Mouse (Mus musculus): ENCODE results near the gene Paf1. TPM values are rescaled to one million over a fixed set of nuclear protein-coding genes. Genes with fewer than 3 reads are reported as not detected.

The Paf1 gene
- polyA plus RNA-seq (2012; rRNA removed; ENCODE audit: low replicate concordance), result 75.4 and 88.0 TPM in 2 replicates

GRCm38 (mm10) chr7:28392429-28393271 is at the start of gene Paf1, which contains the start of gene Med29:
Paf1 (plus strand) TSS chr7:28392951.
Med29 (minus strand) TSS chr7:28392708.

GRCm38 (mm10) chr7:28350155-28350883 is 42.4 kb upstream of the Paf1 start, which contains the start of gene Rps16:
Rps16 (plus strand) TSS chr7:28350652.

GRCm38 (mm10) chr7:28372251-28373108 is 20.3 kb upstream of the Paf1 start, which contains the start of gene Plekhg2:
Plekhg2 (minus strand) TSS chr7:28372599.

GRCm38 (mm10) chr7:28380237-28381016 is 12.3 kb upstream of the Paf1 start, which contains the start of gene Zfp36:
Zfp36 (minus strand) TSS chr7:28380253.

GRCm38 (mm10) chr7:28436932-28437570 is 44.3 kb downstream of the Paf1 start, which contains the start of gene Gmfg:
Gmfg (plus strand) TSS chr7:28437447.

Other genes with a start within 250 kb of the Paf1 start
- 25.8 and 84.3 TPM in 2 replicates for gene Fbl, start 223.2 kb upstream of the Paf1 start, polyA plus RNA-seq (2012; rRNA removed; ENCODE audit: low replicate concordance)
- gene Dyrk1b, start 213.5 kb upstream of the Paf1 start, polyA plus RNA-seq (2012; rRNA removed; ENCODE audit: low replicate concordance), result 41.7 and 43.4 TPM in 2 replicates
- 4.6 and 9.1 TPM in 2 replicates for gene Eid2, start 125.1 kb upstream of the Paf1 start, polyA plus RNA-seq (2012; rRNA removed; ENCODE audit: low replicate concordance)
- gene Eid2b, start 115.2 kb upstream of the Paf1 start, polyA plus RNA-seq (2012; rRNA removed; ENCODE audit: low replicate concordance), result 6.6 and 12.9 TPM in 2 replicates
- gene Selenov, start 101.8 kb upstream of the Paf1 start, polyA plus RNA-seq (2012; rRNA removed; ENCODE audit: low replicate concordance), result 0.14 and 0.33 TPM in 2 replicates
- gene Dll3, start 90.7 kb upstream of the Paf1 start, polyA plus RNA-seq (2012; rRNA removed; ENCODE audit: low replicate concordance), result 0.04 and 0.36 TPM in 2 replicates
- gene Timm50, start 80.9 kb upstream of the Paf1 start, polyA plus RNA-seq (2012; rRNA removed; ENCODE audit: low replicate concordance), result 112 and 113 TPM in 2 replicates
- 92.2 and 125 TPM in 2 replicates for gene Supt5, start 54.2 kb upstream of the Paf1 start, polyA plus RNA-seq (2012; rRNA removed; ENCODE audit: low replicate concordance)
- 520 and 1,161 TPM in 2 replicates for gene Rps16, start 42.3 kb upstream of the Paf1 start, polyA plus RNA-seq (2012; rRNA removed; ENCODE audit: low replicate concordance)
- 27.6 and 51.9 TPM in 2 replicates for gene Plekhg2, start 20.4 kb upstream of the Paf1 start, polyA plus RNA-seq (2012; rRNA removed; ENCODE audit: low replicate concordance)
- gene Zfp36, start 12.7 kb upstream of the Paf1 start, polyA plus RNA-seq (2012; rRNA removed; ENCODE audit: low replicate concordance), result 35.4 and 86.7 TPM in 2 replicates
- 55.0 and 56.9 TPM in 2 replicates for gene Med29, start 243 bp upstream of the Paf1 start, polyA plus RNA-seq (2012; rRNA removed; ENCODE audit: low replicate concordance)
- gene Gmfg, start 44.5 kb downstream of the Paf1 start, polyA plus RNA-seq (2012; rRNA removed; ENCODE audit: low replicate concordance), result 9.9 and 15.1 TPM in 2 replicates
- 3.1 and 12.7 TPM in 2 replicates for gene Lrfn1, start 59.0 kb downstream of the Paf1 start, polyA plus RNA-seq (2012; rRNA removed; ENCODE audit: low replicate concordance)
- gene Ifnl2, start 117.5 kb downstream of the Paf1 start, polyA plus RNA-seq (2012; rRNA removed; ENCODE audit: low replicate concordance), result not detected in 2 replicates
- not detected in 2 replicates for gene Ifnl3, start 129.9 kb downstream of the Paf1 start, polyA plus RNA-seq (2012; rRNA removed; ENCODE audit: low replicate concordance)
- gene Sycn, start 147.9 kb downstream of the Paf1 start, polyA plus RNA-seq (2012; rRNA removed; ENCODE audit: low replicate concordance), result 0.76 and 0.83 TPM in 2 replicates
- gene Nccrp1, start 154.3 kb downstream of the Paf1 start, polyA plus RNA-seq (2012; rRNA removed; ENCODE audit: low replicate concordance), result 0.11 TPM in 1 of 2 replicates, not detected in the other
- gene Samd4b, start 205.2 kb downstream of the Paf1 start, polyA plus RNA-seq (2012; rRNA removed; ENCODE audit: low replicate concordance), result 79.8 and 99.2 TPM in 2 replicates
- 13.7 and 30.0 TPM in 2 replicates for gene Pak4, start 205.2 kb downstream of the Paf1 start, polyA plus RNA-seq (2012; rRNA removed; ENCODE audit: low replicate concordance)
- not detected in 2 replicates for gene Acp7, start 238.4 kb downstream of the Paf1 start, polyA plus RNA-seq (2012; rRNA removed; ENCODE audit: low replicate concordance)